Mouse (Mus musculus) MEL (cell line): Measurements from ENCODE around the gene Poldip3.

Source experiments
- CTCF ChIP-seq, 3 experiments: IDR thresholded peaks in 2 of 3; conservative IDR thresholded peaks in 1 of 3; 2 replicates each; pipeline ENCODE4 v1.5.1; 2011 to 2012; ENCODE audit warnings: low read length in 3 of 3, low read depth in 2 of 3, mild to moderate bottlenecking in 2 of 3, improper control_type of control experiment in 1 of 3, inconsistent platforms in 1 of 3, mixed read lengths in 1 of 3, moderate library complexity in 1 of 3; ENCODE audit not compliant: control insufficient read depth in 1 of 3, insufficient read depth in 1 of 3, poor library complexity in 1 of 3, severe bottlenecking in 1 of 3
- ELF1 ChIP-seq: IDR thresholded peaks from 2 replicates; pipeline ENCODE4 v1.6.1; 2014; ENCODE audit warnings: low read depth, mild to moderate bottlenecking, inconsistent platforms, low read length, improper control_type of control experiment, moderate library complexity
- EP300 ChIP-seq, 2 experiments: IDR thresholded peaks; 2 replicates each; pipeline ENCODE4 v1.6.1; 2011; ENCODE audit warnings: improper control_type of control experiment in 2 of 2, low read length in 2 of 2, low read depth in 1 of 2, mild to moderate bottlenecking in 1 of 2
- NELFE ChIP-seq: IDR thresholded peaks from 2 replicates; pipeline ENCODE4 v1.6.1; 2011; ENCODE audit warnings: low read depth, low read length, improper control_type of control experiment
- ZKSCAN1 ChIP-seq: IDR thresholded peaks from 2 replicates; pipeline ENCODE4 v1.6.1; 2012; ENCODE audit warnings: low read depth, mild to moderate bottlenecking, inconsistent platforms, low read length, improper control_type of control experiment, moderate library complexity
- ZNF384 ChIP-seq: IDR thresholded peaks from 2 replicates; pipeline ENCODE4 v1.6.1; 2012; ENCODE audit warnings: low read depth, mild to moderate bottlenecking, inconsistent platforms, low read length, improper control_type of control experiment

GRCm38 (mm10) chr15:83170956-83171659, 21.9 kb upstream of the Poldip3 start:
- 0 out of 2 replicates have a peak, but pooled peaks have one; percentile 41 for TF ChIP-seq ZNF384
- TF ChIP-seq EP300 (IDR thresholded peaks at IDR 0.05; ENCODE audit: low read depth in 1 of 2, low read length in 2 of 2) = no peak
- TF ChIP-seq CTCF (IDR thresholded peaks at IDR 0.05 in 2 of 3, conservative IDR thresholded peaks at IDR 0.05 in 1 of 3; ENCODE audit: control insufficient read depth in 1 of 3, insufficient read depth in 1 of 3, low read depth in 2 of 3, low read length in 3 of 3, poor library complexity in 1 of 3, severe bottlenecking in 1 of 3) = no peak
- TF ChIP-seq ELF1 = no peak
- no peak for TF ChIP-seq ZKSCAN1
- TF ChIP-seq NELFE = no peak
